Mouse (Mus musculus) E14TG2a.4 (cell line): ENCODE data around the gene Fam98a.

Experiments used
- H3K27me3 ChIP-seq: 2 replicates; pipeline ENCODE4 v1.6.1; 2014; ENCODE audit warnings: low read length, control low read depth; ENCODE audit not compliant: insufficient read depth
- H3K36me3 ChIP-seq: 2 replicates; pipeline ENCODE4 v1.6.1; 2014; ENCODE audit warnings: low read length, control low read depth; ENCODE audit not compliant: insufficient read depth
- H3K4me1 ChIP-seq: replicated peaks from 2 replicates; pipeline ENCODE4 v1.6.1; 2014; ENCODE audit warnings: low read depth, low read length, control low read depth
- H3K4me3 ChIP-seq: replicated peaks from 2 replicates; pipeline ENCODE4 v1.5.1; 2014; ENCODE audit warnings: mild to moderate bottlenecking, low read length
- H3K9me3 ChIP-seq: 2 replicates; pipeline ENCODE4 v1.6.1; 2014; ENCODE audit warnings: low read length, control low read depth
- CTCF ChIP-seq: conservative IDR thresholded peaks from 2 replicates; pipeline ENCODE4 v1.5.1; 2014; ENCODE audit warnings: low read length
- NANOG ChIP-seq: IDR thresholded peaks from 2 replicates; pipeline ENCODE4 v1.6.1; 2014; ENCODE audit warnings: borderline replicate concordance, low read length, mixed read lengths
- POU5F1 ChIP-seq: IDR thresholded peaks from 2 replicates; pipeline ENCODE4 v1.6.1; 2014; ENCODE audit warnings: low read length, borderline replicate concordance

Gene Fam98a

GRCm38 (mm10) chr17:75509257-75509656 is 42.5 kb downstream of the Fam98a start:
- H3K27me3 ChIP-seq, result no peaks in the 10 kb centered on the region
- H3K36me3 ChIP-seq, result no peaks in the 10 kb centered on the region
- TF ChIP-seq POU5F1 (no peak), CTCF (no peak), NANOG (no peak)
- peaks cover 4% of the 10 kb centered on the region for H3K4me1 ChIP-seq
- H3K9me3 ChIP-seq, result peaks cover 5% of the 10 kb centered on the region
- H3K4me3 ChIP-seq, result no peak overlapping the region

GRCm38 (mm10) chr17:75506708-75507641 is 44.8 kb downstream of the Fam98a start:
- H3K36me3 ChIP-seq, result no peaks in the 10 kb centered on the region
- no peak for TF ChIP-seq CTCF
- TF ChIP-seq NANOG, result no peak
- TF ChIP-seq POU5F1, result no peak
- H3K4me1 ChIP-seq, result no peaks in the 10 kb centered on the region
- H3K4me3 ChIP-seq, result no peak overlapping the region
- H3K27me3 ChIP-seq, result no peaks in the 10 kb centered on the region
- peaks cover 10% of the 10 kb centered on the region for H3K9me3 ChIP-seq

- Histone ChIP-seq H3K4me1 (no peaks in the 10 kb centered on the region), H3K4me3 (no peak overlapping the region), H3K36me3 (no peaks in the 10 kb centered on the region), H3K27me3 (no peaks in the 10 kb centered on the region), H3K9me3 (peaks cover 10% of the 10 kb centered on the region)
- TF ChIP-seq NANOG, result no peak
- TF ChIP-seq POU5F1, result no peak
- TF ChIP-seq CTCF, result no peak
Observed at GRCm38 (mm10) chr17:75506097-75506675, 45.6 kb downstream of the Fam98a start.

- TF ChIP-seq CTCF (no peak), NANOG (no peak), POU5F1 (no peak)
- no peak overlapping the region for H3K4me3 ChIP-seq
- H3K9me3 ChIP-seq, result peaks cover 10% of the 10 kb centered on the region
- no peaks in the 10 kb centered on the region for H3K4me1 ChIP-seq
- no peaks in the 10 kb centered on the region for H3K36me3 ChIP-seq
- no peaks in the 10 kb centered on the region for H3K27me3 ChIP-seq
Observed at GRCm38 (mm10) chr17:75505053-75505452, 46.7 kb downstream of the Fam98a start.

GRCm38 (mm10) chr17:75503031-75503430 is 48.7 kb downstream of the Fam98a start:
- Histone ChIP-seq H3K4me1 (no peaks in the 10 kb centered on the region), H3K27me3 (no peaks in the 10 kb centered on the region)
- TF ChIP-seq CTCF (no peak), NANOG (no peak), POU5F1 (no peak)

GRCm38 (mm10) chr17:75498241-75498651 is 53.5 kb downstream of the Fam98a start:
- no peak for TF ChIP-seq CTCF
- TF ChIP-seq POU5F1, result no peak
- no peak for TF ChIP-seq NANOG
- Histone ChIP-seq H3K4me1 (no peaks in the 10 kb centered on the region), H3K4me3 (no peak overlapping the region), H3K36me3 (no peaks in the 10 kb centered on the region), H3K27me3 (no peaks in the 10 kb centered on the region), H3K9me3 (no peaks in the 10 kb centered on the region)

More at GRCm38 (mm10) chr17:75503031-75503430, 48.7 kb downstream of the Fam98a start:
- Histone ChIP-seq H3K36me3 (no peaks in the 10 kb centered on the region), H3K9me3 (peaks cover 10% of the 10 kb centered on the region), H3K4me3 (no peak overlapping the region)

GRCm38 (mm10) chr17:75495213-75495612 is 56.5 kb downstream of the Fam98a start:
- no peaks in the 10 kb centered on the region for H3K27me3 ChIP-seq
- H3K36me3 ChIP-seq, result no peaks in the 10 kb centered on the region
- H3K9me3 ChIP-seq, result no peaks in the 10 kb centered on the region
- TF ChIP-seq NANOG (no peak), POU5F1 (no peak), CTCF (no peak)
- no peaks in the 10 kb centered on the region for H3K4me1 ChIP-seq
- no peak overlapping the region for H3K4me3 ChIP-seq
